Mouse (Mus musculus): ENCODE results near the gene Pde2a.
"Not testable (repeated sequence)": the region's sequence is repeated elsewhere in the genome, so short reads cannot be mapped to it uniquely, and the experiment has no call there.

Gene Pde2a

GRCm38 (mm10) chr7:101559393-101559792 lies 137.9 kb downstream of the Pde2a start:
- DNase-seq (ENCODE audit: low read depth, low spot score), result not testable (repeated sequence)
